Mouse (Mus musculus) ES-E14 (cell line): Measurements from ENCODE around the gene Tmprss15. TPM values are rescaled to one million over a fixed set of nuclear protein-coding genes. Genes with fewer than 3 reads are reported as not detected.

ENCODE experiments used
- DNase-seq: peaks from one replicate; pipeline ENCODE4 v3.0.0-alpha.2; 2013; ENCODE audit warnings: low read depth, low spot score
- H3K27ac ChIP-seq: 2 replicates; pipeline ENCODE4 v1.5.1; 2012; ENCODE audit warnings: low read depth, mild to moderate bottlenecking, low read length, moderate library complexity, mixed read lengths; ENCODE audit not compliant: poor library complexity, insufficient read depth, severe bottlenecking
- H3K36me3 ChIP-seq: 2 replicates; pipeline ENCODE4 v1.6.1; 2012; ENCODE audit warnings: mild to moderate bottlenecking, low read length, moderate library complexity, mixed read lengths; ENCODE audit not compliant: control insufficient read depth, poor library complexity, insufficient read depth, severe bottlenecking
- H3K4me1 ChIP-seq, 2 experiments: fragments of 150-350 bp in 1 of 2; sonication (generic) in 1 of 2; 2 replicates each; pipeline ENCODE4 v1.6.1; 2012; ENCODE audit warnings: low read length in 2 of 2, mild to moderate bottlenecking in 1 of 2, mixed read lengths in 1 of 2; ENCODE audit not compliant: control insufficient read depth in 2 of 2, insufficient read depth in 2 of 2, poor library complexity in 1 of 2
- H3K4me3 ChIP-seq, 2 experiments: fragments of 150-350 bp in 1 of 2; sonication (generic) in 1 of 2; 2 replicates each; pipeline ENCODE4 v1.5.1; 2012; ENCODE audit warnings: low read length in 2 of 2, low read depth in 1 of 2, mild to moderate bottlenecking in 1 of 2, mixed read lengths in 1 of 2; ENCODE audit not compliant: insufficient read depth in 1 of 2, poor library complexity in 1 of 2, severe bottlenecking in 1 of 2
- H3K9ac ChIP-seq: 2 replicates; pipeline ENCODE4 v1.6.1; 2012; ENCODE audit warnings: low read depth, mild to moderate bottlenecking, low read length, mixed read lengths; ENCODE audit not compliant: poor library complexity, insufficient read depth, severe bottlenecking
- H3K9me3 ChIP-seq: fragments of 150-350 bp; sonication (generic); 2 replicates; pipeline ENCODE4 v1.6.1; 2012; ENCODE audit warnings: low read depth, mild to moderate bottlenecking, low read length; ENCODE audit not compliant: control insufficient read depth, insufficient read depth
- CHD2 ChIP-seq: IDR thresholded peaks from 2 replicates; pipeline ENCODE4 v1.6.1; 2014; ENCODE audit warnings: mild to moderate bottlenecking, low read depth, low read length, inconsistent platforms
- HCFC1 ChIP-seq: IDR thresholded peaks from 2 replicates; pipeline ENCODE4 v1.6.1; 2012; ENCODE audit warnings: low read length, inconsistent platforms, borderline replicate concordance; ENCODE audit not compliant: insufficient read depth
- MAFK ChIP-seq: IDR thresholded peaks from 2 replicates; pipeline ENCODE4 v1.6.1; 2014; ENCODE audit warnings: mild to moderate bottlenecking, low read depth, low read length, inconsistent platforms; ENCODE audit not compliant: insufficient read depth
- ZC3H11A ChIP-seq: IDR thresholded peaks from 2 replicates; pipeline ENCODE4 v1.6.1; 2012; ENCODE audit warnings: low read depth, mild to moderate bottlenecking, inconsistent platforms, low read length, borderline replicate concordance
- ZNF384 ChIP-seq: IDR thresholded peaks from 2 replicates; pipeline ENCODE4 v1.6.1; 2012; ENCODE audit warnings: low read depth, low read length, inconsistent platforms
- in situ Hi-C, 2 experiments: fragments of 600-800 bp; cut with MboI; formaldehyde crosslinking; loops; one replicate each; pipeline ENCODE4 v1.15.1; 2025; ENCODE audit warnings: low sequenced_read_pairs in 2 of 2, inconsistent platforms in 1 of 2; ENCODE audit not compliant: unreplicated experiment in 2 of 2
- total RNA-seq: library from RNA; depleted of rRNA; stranded (reverse); fragments of 300-350 nt; gene quantifications from 2 replicates; pipeline ENCODE4 v1.2.3, GENCODE M21; 2012

Tmprss15 gene
- total RNA-seq, 1 experiment, result not detected

- H3K9ac ChIP-seq, result no peak overlapping the region
- TF ChIP-seq ZNF384 (no peak), ZC3H11A (no peak), CHD2 (no peak), MAFK (no peak), HCFC1 (no peak)
- no peaks in the 10 kb centered on the region for H3K36me3 ChIP-seq
- no peak for DNase-seq
- no peak overlapping the region for H3K27ac ChIP-seq
- no peaks in the 10 kb centered on the region for H3K4me1 ChIP-seq
- H3K9me3 ChIP-seq, result no peaks in the 10 kb centered on the region
- in situ Hi-C loops, result no loop called here
- no peak overlapping the region for H3K4me3 ChIP-seq
Observed at GRCm38 (mm10) chr16:79002812-79003211, 88.1 kb downstream of the Tmprss15 start.

GRCm38 (mm10) chr16:79001679-79002078 lies 89.2 kb downstream of the Tmprss15 start:
- H3K9ac ChIP-seq, result no peak overlapping the region
- no peak for TF ChIP-seq CHD2
- TF ChIP-seq HCFC1, result no peak
- TF ChIP-seq ZNF384, result no peak
- TF ChIP-seq MAFK, result no peak
- TF ChIP-seq ZC3H11A, result no peak
- H3K27ac ChIP-seq, result no peak overlapping the region
- H3K4me1 ChIP-seq, result no peaks in the 10 kb centered on the region
- no peaks in the 10 kb centered on the region for H3K36me3 ChIP-seq
- no peak overlapping the region for H3K4me3 ChIP-seq
- in situ Hi-C loops, result no loop called here
- DNase-seq, result no peak
- no peaks in the 10 kb centered on the region for H3K9me3 ChIP-seq

- DNase-seq, result no peak
- no peak for TF ChIP-seq MAFK
- Histone ChIP-seq H3K4me3 (no peak overlapping the region), H3K9ac (no peak overlapping the region), H3K4me1 (no peaks in the 10 kb centered on the region), H3K36me3 (no peaks in the 10 kb centered on the region), H3K27ac (no peak overlapping the region), H3K9me3 (no peaks in the 10 kb centered on the region)
- in situ Hi-C loops, result no loop called here
Observed at GRCm38 (mm10) chr16:78976384-78976783, 114.5 kb downstream of the Tmprss15 start.

- no peaks in the 10 kb centered on the region for H3K9me3 ChIP-seq
- TF ChIP-seq ZC3H11A, result no peak
- TF ChIP-seq MAFK, result no peak
- TF ChIP-seq CHD2, result no peak
- no peak for TF ChIP-seq HCFC1
- no peak for TF ChIP-seq ZNF384
- H3K4me1 ChIP-seq, result no peaks in the 10 kb centered on the region
- no peak for DNase-seq
- no peak overlapping the region for H3K27ac ChIP-seq
- in situ Hi-C loops, result loop anchor here in 1 of 2 experiments (5.0 kb wide), 1 partner anchor 88 kb away; no protein-coding TSS in a partner anchor
- H3K36me3 ChIP-seq, result no peaks in the 10 kb centered on the region
- no peak overlapping the region for H3K9ac ChIP-seq
- no peak overlapping the region for H3K4me3 ChIP-seq
Observed at GRCm38 (mm10) chr16:78974099-78974498, 116.8 kb downstream of the Tmprss15 start.

- in situ Hi-C loops, result no loop called here
- TF ChIP-seq CHD2 (no peak), ZNF384 (0 out of 2 replicates have a peak, but pooled peaks have one; percentile 26), ZC3H11A (peak; percentile 45; the same call in 1 of the 2 replicates), HCFC1 (no peak), MAFK (no peak)
- no peak for DNase-seq
Observed at GRCm38 (mm10) chr16:78969091-78969731, 121.7 kb downstream of the Tmprss15 start.

More at GRCm38 (mm10) chr16:78969091-78969731, 121.7 kb downstream of the Tmprss15 start:
- no peaks in the 10 kb centered on the region for H3K36me3 ChIP-seq
- H3K9me3 ChIP-seq, result no peaks in the 10 kb centered on the region
- no peaks in the 10 kb centered on the region for H3K4me1 ChIP-seq
- H3K9ac ChIP-seq, result no peak overlapping the region
- H3K4me3 ChIP-seq, result no peak overlapping the region
- no peak overlapping the region for H3K27ac ChIP-seq
